Mouse (Mus musculus) intestine, embryonic 14.5 days (tissue): ENCODE results near the gene Srxn1. TPM values are rescaled to one million over a fixed set of nuclear protein-coding genes. Genes with fewer than 3 reads are reported as not detected.
A peak's percentile ranks its signal among the peaks of the same experiment; 100 is the strongest.
"Not testable (repeated sequence)": the region's sequence is repeated elsewhere in the genome, so short reads cannot be mapped to it uniquely, and the experiment has no call there.

Experiments used
- ATAC-seq: fragments of 200-750 bp; cut with Nextera tagmentation; replicated peaks from 2 replicates; pipeline ENCODE4 v1.8.0; 2017; ENCODE audit warnings: low read depth, moderate number of reproducible peaks, moderate TSS enrichment, moderate library complexity; ENCODE audit not compliant: low FRiP score, low TSS enrichment
- DNase-seq: peaks from one replicate; pipeline ENCODE4 v3.0.0-alpha.2; 2018; ENCODE audit warnings: low spot score
- H3K27ac ChIP-seq: fragments of 300-500 bp; sonication (generic); 2 replicates; pipeline ENCODE4 v1.5.1; 2014; ENCODE audit warnings: low read depth, mild to moderate bottlenecking, control low read depth
- H3K27me3 ChIP-seq: fragments of 300-500 bp; sonication (generic); replicated peaks from 2 replicates; pipeline ENCODE4 v1.6.1; 2014; ENCODE audit warnings: low read length, control low read depth; ENCODE audit not compliant: control insufficient read depth, insufficient read depth
- H3K36me3 ChIP-seq: fragments of 300-500 bp; sonication (generic); 2 replicates; pipeline ENCODE4 v1.6.1; 2014; ENCODE audit warnings: low read length, control low read depth; ENCODE audit not compliant: control insufficient read depth, insufficient read depth
- H3K4me1 ChIP-seq: fragments of 300-500 bp; sonication (generic); replicated peaks from 2 replicates; pipeline ENCODE4 v1.6.1; 2014; ENCODE audit warnings: low read length, control low read depth, mixed read lengths; ENCODE audit not compliant: control insufficient read depth, insufficient read depth
- H3K4me2 ChIP-seq: fragments of 300-500 bp; sonication (generic); 2 replicates; pipeline ENCODE4 v1.6.1; 2014; ENCODE audit warnings: low read length
- H3K4me3 ChIP-seq: fragments of 300-500 bp; sonication (generic); 2 replicates; pipeline ENCODE4 v1.5.1; 2014; ENCODE audit warnings: low read depth, low read length, control low read depth, mixed read lengths
- H3K9ac ChIP-seq: fragments of 300-500 bp; sonication (generic); 2 replicates; pipeline ENCODE4 v1.6.1; 2014; ENCODE audit warnings: mild to moderate bottlenecking, low read length
- H3K9me3 ChIP-seq: fragments of 300-500 bp; sonication (generic); 2 replicates; pipeline ENCODE4 v1.6.1; 2016; ENCODE audit warnings: low read length, control low read depth; ENCODE audit not compliant: control insufficient read depth
- WGBS: fragments of 180-500 bp; shearing (Covaris S2); extraction: QIAGEN DNeasy Blood & Tissue Kit; methylation state at CpG from one replicate; pipeline ENCODE4 v1.1.7; 2014; 5-methylcytosine and 5-hydroxymethylcytosine counted together
- polyA plus RNA-seq: library from polyadenylated mRNA; unstranded; fragments of >200 nt; fragmentation: Nextera tagmentation; extraction: Ambion mirVana; gene quantifications from 2 replicates; pipeline ENCODE4 v1.2.1, GENCODE M21; 2014

Gene Srxn1
- 12.0 and 12.4 TPM in 2 replicates for polyA plus RNA-seq

DNA sequence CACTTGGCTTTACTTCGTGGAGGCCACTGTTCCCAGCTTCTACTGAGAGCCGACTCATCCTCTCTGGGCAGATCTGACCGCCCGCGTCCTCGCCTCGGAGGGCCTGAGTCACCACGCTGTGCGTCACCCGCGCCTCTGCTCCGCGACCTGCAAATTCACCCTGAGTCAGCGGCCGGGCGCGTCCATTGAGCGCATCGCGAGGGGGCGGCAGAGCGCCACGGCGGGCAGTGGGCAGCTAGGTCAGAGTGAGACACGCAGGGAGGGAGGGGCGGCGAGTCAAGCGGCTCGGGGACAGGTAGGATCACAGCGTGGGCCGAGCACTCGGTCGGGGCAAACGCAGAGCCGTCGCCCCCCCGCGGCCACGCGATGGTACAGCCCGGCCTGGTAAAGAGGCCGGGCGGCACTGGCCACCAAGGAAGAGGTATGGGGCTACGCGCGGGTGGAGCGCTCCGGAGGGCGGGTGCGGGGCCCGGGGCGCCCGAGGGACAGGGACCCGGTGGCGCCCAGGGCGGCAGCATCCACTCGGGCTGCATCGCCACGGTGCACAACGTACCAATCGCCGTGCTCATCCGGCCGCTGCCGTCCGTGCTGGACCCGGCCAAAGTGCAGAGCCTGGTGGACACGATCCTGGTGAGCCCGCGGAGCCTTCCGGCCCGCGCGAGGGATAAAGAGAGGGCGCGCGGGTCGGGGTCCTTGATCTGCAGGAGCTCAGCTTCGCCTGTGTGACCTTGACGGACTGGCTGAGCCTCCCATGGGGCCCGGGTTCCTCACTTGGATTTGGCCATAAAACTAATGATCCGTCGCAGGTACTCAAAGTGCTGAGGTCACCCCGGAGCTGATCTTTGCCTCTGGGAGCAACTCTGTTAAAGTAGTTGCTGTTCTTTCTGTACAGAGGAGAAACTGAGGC lies at the start of gene Srxn1:
Gene Srxn1 (plus strand): TSS at position 199 of the 907 bp plus-strand sequence.
- Histone ChIP-seq H3K9ac (peak within 1 kb of the TSS; percentile 71), H3K4me1 (0 out of 2 replicates have a peak, but pooled peaks cover 2% of the 10 kb centered on the region), H3K4me2 (peak within 1 kb of the TSS; percentile 82), H3K4me3 (peak within 1 kb of the TSS; percentile 60), H3K9me3 (no peaks in the 10 kb centered on the region), H3K27ac (peak within 1 kb of the TSS; percentile 47; the same call in 1 of the 2 replicates), H3K36me3 (no peaks in the 10 kb centered on the region), H3K27me3 (no peaks in the 10 kb centered on the region)
- peak; percentile 92 for ATAC-seq
- peak; percentile 91 for DNase-seq
- under 1% methylated on average over 81 of the region's 84 CpGs for WGBS

DNA sequence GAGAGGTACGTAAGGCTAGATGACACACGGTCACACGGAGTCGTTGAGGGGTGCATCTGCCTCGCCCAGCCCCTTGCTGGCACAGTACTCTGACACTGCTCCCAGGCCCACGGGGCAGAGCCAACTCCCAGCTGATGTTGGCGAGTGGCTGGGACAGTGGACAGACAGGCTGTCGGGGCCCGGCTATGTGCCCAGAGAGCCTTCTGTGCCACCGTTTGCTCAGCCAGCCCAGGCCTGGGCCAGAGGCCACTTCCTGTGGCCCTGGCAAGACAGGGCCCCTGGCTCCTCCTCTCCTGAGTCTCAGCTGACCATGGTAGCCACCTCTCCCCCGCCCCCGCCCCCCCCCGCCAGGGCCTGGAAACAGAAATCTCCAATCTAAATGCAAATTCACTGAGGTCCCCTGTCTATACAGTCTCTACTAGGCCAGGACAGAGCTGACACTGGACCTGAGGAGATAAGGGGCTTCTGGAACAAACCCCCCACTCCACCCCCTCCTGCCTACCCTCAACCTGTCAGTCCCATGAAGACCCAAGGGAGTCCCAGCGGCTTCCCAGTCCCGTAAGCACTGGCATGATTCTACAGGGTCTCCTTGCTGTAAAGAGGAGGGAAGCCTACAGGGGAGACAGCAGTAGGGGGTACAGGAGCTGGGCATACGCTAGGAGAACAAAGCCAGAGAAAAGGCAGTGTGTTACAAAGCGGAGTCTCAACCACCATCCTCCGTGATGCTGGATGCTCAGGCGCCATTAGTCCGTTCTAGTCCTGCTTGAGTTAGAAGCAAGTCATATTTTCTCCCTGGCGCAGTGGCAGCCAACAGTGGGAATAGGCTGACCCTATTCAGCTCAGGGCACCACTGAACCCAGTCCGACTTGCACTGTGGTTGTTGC lies 48.7 kb upstream of the Srxn1 start:
- Histone ChIP-seq H3K9me3 (no peaks in the 10 kb centered on the region), H3K27ac (no peak overlapping the region), H3K4me2 (no peak overlapping the region), H3K4me3 (no peak overlapping the region), H3K4me1 (no peaks in the 10 kb centered on the region), H3K36me3 (no peaks in the 10 kb centered on the region), H3K27me3 (peaks cover 5% of the 10 kb centered on the region), H3K9ac (no peak overlapping the region)
- WGBS = 70% methylated on average over 21 of the region's 22 CpGs
- ATAC-seq = no peak
- DNase-seq = no peak

DNA sequence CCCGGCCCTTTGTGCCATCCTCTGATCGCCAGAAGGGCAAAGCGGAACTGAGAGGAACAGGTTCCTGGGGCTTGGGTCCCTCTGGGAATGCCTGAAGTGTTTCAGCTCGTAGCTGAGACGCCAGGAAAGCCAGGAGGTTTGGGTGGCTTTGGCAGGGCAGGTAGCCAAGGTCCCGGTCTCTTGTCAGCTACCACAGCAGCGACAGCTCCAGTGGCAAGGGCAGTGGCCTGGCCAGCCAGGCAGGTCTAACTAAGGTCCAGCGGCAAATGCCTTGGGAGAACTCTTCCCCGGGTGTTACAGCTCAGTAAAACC lies 48.1 kb upstream of the Srxn1 start:
- ATAC-seq = no peak
- WGBS = 72% methylated on average over 9 of the region's 9 CpGs
- Histone ChIP-seq H3K4me3 (no peak overlapping the region), H3K36me3 (no peaks in the 10 kb centered on the region), H3K27ac (no peak overlapping the region), H3K4me2 (no peak overlapping the region), H3K9me3 (no peaks in the 10 kb centered on the region), H3K9ac (no peak overlapping the region), H3K27me3 (no peaks in the 10 kb centered on the region; the same call in 1 of the 2 replicates), H3K4me1 (no peaks in the 10 kb centered on the region)
- DNase-seq = no peak

DNA sequence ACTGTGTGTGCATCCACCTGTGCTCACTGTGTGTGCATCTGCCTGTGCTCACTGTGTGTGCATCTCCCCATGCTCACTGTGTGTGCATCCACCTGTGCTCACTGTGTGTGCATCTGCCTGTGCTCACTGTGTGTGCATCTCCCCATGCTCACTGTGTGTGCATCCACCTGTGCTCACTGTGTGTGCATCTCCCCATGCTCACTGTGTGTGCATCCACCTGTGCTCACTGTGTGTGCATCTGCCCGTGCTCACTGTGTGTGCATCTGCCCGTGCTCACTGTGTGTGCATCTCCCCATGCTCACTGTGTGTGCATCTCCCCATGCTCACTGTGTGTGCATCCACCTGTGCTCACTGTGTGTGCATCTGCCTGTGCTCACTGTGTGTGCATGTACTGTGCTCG lies 42.5 kb upstream of the Srxn1 start:
- not testable (repeated sequence) for H3K27ac ChIP-seq, H3K36me3 ChIP-seq, H3K9me3 ChIP-seq, H3K9ac ChIP-seq, H3K4me1 ChIP-seq, DNase-seq, H3K4me3 ChIP-seq, H3K27me3 ChIP-seq, H3K4me2 ChIP-seq, ATAC-seq
- WGBS = 89% methylated on average over 3 of the region's 3 CpGs

DNA sequence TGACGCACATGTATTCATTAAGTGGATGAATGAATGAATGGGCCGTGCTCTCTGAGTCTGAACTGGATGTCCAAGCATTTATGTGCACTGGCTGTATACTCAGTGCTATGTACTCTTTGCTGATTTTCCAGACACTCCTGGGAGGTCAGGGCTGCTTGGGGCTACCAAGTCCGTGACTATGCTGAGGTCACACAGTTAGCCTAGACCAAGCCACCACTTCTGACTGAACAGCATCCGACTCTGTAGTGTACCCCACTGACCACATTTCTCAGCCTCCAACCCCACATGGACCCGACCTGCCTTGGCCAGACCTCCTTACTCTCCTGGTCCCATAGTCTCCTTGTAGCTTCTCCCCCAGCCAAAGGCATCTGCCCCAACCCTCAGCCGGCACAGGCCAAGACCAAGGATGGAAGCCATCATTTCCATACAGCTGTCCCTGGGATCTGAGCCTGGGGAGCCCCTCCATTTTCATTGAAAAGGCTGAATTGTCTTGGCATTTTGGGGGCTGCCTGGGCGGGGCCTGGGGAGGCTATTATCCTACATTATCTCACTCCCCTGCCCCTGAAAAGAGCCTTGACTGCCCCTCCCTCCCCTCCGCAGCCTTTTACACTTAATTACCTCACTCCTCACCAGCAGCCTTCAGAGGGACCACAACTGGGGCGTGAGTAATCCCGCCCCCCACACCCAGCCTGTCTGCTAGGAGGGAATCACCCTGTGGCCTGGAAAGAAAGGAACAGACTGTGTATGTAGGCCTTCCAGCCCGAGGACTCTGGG lies 36.5 kb upstream of the Srxn1 start:
- DNase-seq (no peak), ATAC-seq (no peak)
- Histone ChIP-seq H3K27ac (no peak overlapping the region), H3K27me3 (no peaks in the 10 kb centered on the region), H3K4me2 (no peak overlapping the region), H3K4me3 (no peak overlapping the region), H3K4me1 (no peaks in the 10 kb centered on the region), H3K36me3 (no peaks in the 10 kb centered on the region), H3K9ac (no peak overlapping the region), H3K9me3 (no peaks in the 10 kb centered on the region)
- 41% methylated on average over 11 of the region's 11 CpGs for WGBS

DNA sequence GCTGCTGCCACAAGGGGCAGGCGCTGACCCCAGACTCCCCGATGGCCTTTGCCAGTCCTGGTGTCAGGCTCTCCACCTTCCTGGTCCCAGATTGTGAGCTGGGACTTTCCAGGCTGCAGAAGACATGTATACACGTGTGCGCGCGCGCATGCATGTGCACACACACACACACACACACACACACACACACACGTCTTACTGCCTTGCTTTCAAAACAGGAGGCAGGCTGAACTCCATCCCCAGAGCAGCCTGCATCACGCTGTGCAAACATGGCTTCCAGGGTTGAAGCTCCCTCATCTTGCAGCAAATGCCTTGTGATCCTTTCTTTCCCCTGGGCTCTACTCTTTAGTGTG lies 35.9 kb upstream of the Srxn1 start:
- Histone ChIP-seq H3K4me1 (no peaks in the 10 kb centered on the region), H3K27ac (no peak overlapping the region), H3K4me2 (no peak overlapping the region), H3K27me3 (no peaks in the 10 kb centered on the region), H3K36me3 (no peaks in the 10 kb centered on the region), H3K4me3 (no peak overlapping the region), H3K9ac (no peak overlapping the region), H3K9me3 (no peaks in the 10 kb centered on the region)
- 62% methylated on average over 9 of the region's 9 CpGs for WGBS
- DNase-seq = no peak
- no peak for ATAC-seq

DNA sequence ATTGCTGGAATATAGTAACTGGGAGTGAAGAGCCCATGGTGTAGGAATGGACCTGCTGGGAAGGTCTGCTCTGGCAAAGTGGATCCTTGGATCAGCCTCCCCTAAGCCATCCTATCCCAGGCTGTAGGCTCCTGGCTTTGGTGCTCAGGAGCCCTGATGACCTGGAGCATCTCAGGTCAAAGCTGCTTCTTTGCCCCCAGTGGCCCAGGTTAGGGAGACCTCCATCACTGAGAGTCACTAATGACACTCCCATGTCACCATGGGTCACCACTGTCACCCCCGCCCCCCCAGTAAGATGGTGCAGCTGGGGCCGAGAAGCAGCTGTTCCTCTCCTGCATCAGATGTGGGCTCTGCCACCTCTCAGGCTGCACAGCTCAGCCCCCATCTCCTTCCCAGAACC lies 35.4 kb upstream of the Srxn1 start:
- ATAC-seq (no peak), DNase-seq (no peak)
- no peak overlapping the region for H3K4me2 ChIP-seq
- no peak overlapping the region for H3K4me3 ChIP-seq
- WGBS = 71% methylated on average over 2 of the region's 2 CpGs
- H3K27ac ChIP-seq = no peak overlapping the region
- no peak overlapping the region for H3K9ac ChIP-seq
- 0 out of 2 replicates have a peak, but pooled peaks cover 3% of the 10 kb centered on the region for H3K27me3 ChIP-seq
- H3K9me3 ChIP-seq = no peaks in the 10 kb centered on the region
- H3K36me3 ChIP-seq = no peaks in the 10 kb centered on the region
- H3K4me1 ChIP-seq = no peaks in the 10 kb centered on the region

DNA sequence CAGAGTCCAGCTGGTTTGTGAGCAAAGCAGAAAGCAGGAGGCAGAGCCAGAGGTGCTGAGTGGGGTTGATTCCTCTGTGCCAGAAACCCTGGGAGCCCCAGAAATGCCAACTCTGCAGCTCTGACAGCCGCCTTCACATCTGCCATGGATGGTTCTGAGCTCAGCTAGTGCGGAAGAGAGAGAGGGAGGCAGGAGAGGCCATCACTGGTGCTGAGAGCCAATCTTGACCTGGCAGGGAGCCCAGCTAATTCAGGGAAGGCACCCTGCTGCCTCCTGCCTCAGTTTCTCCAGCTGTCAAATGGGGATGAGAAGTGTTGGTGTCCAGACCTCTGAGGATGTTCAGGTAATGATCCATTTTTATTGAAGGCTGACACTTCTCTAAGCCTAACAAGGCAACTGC lies 30.8 kb upstream of the Srxn1 start:
- 90% methylated on average over 2 of the region's 2 CpGs for WGBS
- DNase-seq = no peak
- no peaks in the 10 kb centered on the region for H3K9me3 ChIP-seq
- H3K4me3 ChIP-seq = no peak overlapping the region
- no peaks in the 10 kb centered on the region for H3K4me1 ChIP-seq
- H3K36me3 ChIP-seq = no peaks in the 10 kb centered on the region
- H3K27ac ChIP-seq = no peak overlapping the region
- H3K9ac ChIP-seq = no peak overlapping the region
- ATAC-seq = no peak
- peaks cover 24% of the 10 kb centered on the region for H3K27me3 ChIP-seq
- no peak overlapping the region for H3K4me2 ChIP-seq
